Mouse (Mus musculus) small intestine, adult 2 months (tissue): ENCODE measurements around the gene Wdr78.

ENCODE experiments used
- CTCF ChIP-seq: fragments of 200-500 bp; IDR thresholded peaks from 2 replicates; pipeline ENCODE4 v1.5.1; 2012; ENCODE audit warnings: low read depth, mild to moderate bottlenecking, control low read depth, inconsistent platforms, low read length, moderate library complexity, mixed read lengths; ENCODE audit not compliant: insufficient replicate concordance, insufficient read length; ENCODE audit errors: extremely low read depth
- POLR2A ChIP-seq: fragments of 200-500 bp; IDR thresholded peaks from 2 replicates; pipeline ENCODE4 v1.6.1; 2012; ENCODE audit warnings: low read depth, mild to moderate bottlenecking, control low read depth, inconsistent platforms, low read length, moderate library complexity

DNA sequence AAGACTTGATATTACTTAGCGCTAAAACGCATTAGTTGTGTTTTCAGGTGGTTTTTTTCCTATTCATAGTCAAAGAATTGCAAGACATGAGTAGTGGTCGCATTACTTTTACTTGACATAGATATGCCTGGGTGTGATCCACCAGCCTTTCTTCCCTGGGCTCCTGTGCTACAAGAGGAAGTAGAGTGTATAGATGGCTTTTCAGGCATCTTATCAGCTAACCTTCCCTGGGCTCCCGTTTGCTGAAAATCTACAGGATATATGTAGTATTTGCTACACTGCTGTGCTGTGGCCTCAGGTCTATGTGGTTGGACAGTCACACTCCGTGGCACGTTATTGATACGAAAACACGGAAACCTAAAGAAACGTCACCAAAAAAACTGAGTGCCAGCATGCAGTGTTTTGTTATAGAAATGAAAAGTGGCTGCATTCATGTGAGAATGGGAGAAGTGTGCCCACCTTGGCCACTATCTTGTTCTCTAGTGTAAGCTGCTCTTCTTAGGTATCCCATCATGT, 6.6 kb upstream of the Wdr78 start:
- no peak for TF ChIP-seq POLR2A
- no peak for TF ChIP-seq CTCF
